Mouse (Mus musculus) midbrain, embryonic 12.5 days (tissue): ENCODE data around the gene Vmn1r139. TPM values are rescaled to one million over a fixed set of nuclear protein-coding genes. Genes with fewer than 3 reads are reported as not detected.
"Not testable (repeated sequence)": the region's sequence is repeated elsewhere in the genome, so short reads cannot be mapped to it uniquely, and the experiment has no call there.

Experiments
- ATAC-seq: fragments of 200-750 bp; cut with Nextera tagmentation; 2 replicates; pipeline ENCODE4 v1.8.0; 2017; ENCODE audit warnings: low read depth, moderate TSS enrichment, moderate library complexity; ENCODE audit not compliant: low FRiP score
- H3K27ac ChIP-seq: fragments of 300-500 bp; sonication (generic); replicated peaks from 2 replicates; pipeline ENCODE4 v1.5.1; 2016; ENCODE audit warnings: mild to moderate bottlenecking
- H3K27me3 ChIP-seq: fragments of 300-500 bp; sonication (generic); 2 replicates; pipeline ENCODE4 v1.6.1; 2016; ENCODE audit warnings: mild to moderate bottlenecking
- H3K36me3 ChIP-seq: fragments of 300-500 bp; sonication (generic); 2 replicates; pipeline ENCODE4 v1.6.1; 2016
- H3K4me1 ChIP-seq: fragments of 300-500 bp; sonication (generic); 2 replicates; pipeline ENCODE4 v1.6.1; 2016
- H3K4me2 ChIP-seq: fragments of 300-500 bp; sonication (generic); replicated peaks from 2 replicates; pipeline ENCODE4 v1.6.1; 2016; ENCODE audit warnings: mild to moderate bottlenecking, moderate library complexity
- H3K4me3 ChIP-seq: fragments of 300-500 bp; sonication (generic); 2 replicates; pipeline ENCODE4 v1.5.1; 2016; ENCODE audit warnings: mild to moderate bottlenecking
- H3K9ac ChIP-seq: fragments of 300-500 bp; sonication (generic); replicated peaks from 2 replicates; pipeline ENCODE4 v1.6.1; 2016; ENCODE audit warnings: mild to moderate bottlenecking, moderate library complexity
- H3K9me3 ChIP-seq: fragments of 300-500 bp; sonication (generic); 2 replicates; pipeline ENCODE4 v1.6.1; 2016; ENCODE audit warnings: mild to moderate bottlenecking
- WGBS: fragments of 180-500 bp; shearing (Covaris S2); methylation state at CpG from one replicate; pipeline ENCODE4 v1.1.7; 2016; 5-methylcytosine and 5-hydroxymethylcytosine counted together
- polyA plus RNA-seq: library from polyadenylated mRNA; unstranded; fragments of >200 nt; fragmentation: Nextera tagmentation; extraction: Ambion mirVana; gene quantifications from 2 replicates; pipeline ENCODE4 v1.2.1, GENCODE M21; 2016

The Vmn1r139 gene
- not detected in 2 replicates for polyA plus RNA-seq

- H3K36me3 ChIP-seq, H3K27ac ChIP-seq, H3K4me3 ChIP-seq, H3K9ac ChIP-seq, H3K4me2 ChIP-seq, H3K4me1 ChIP-seq, ATAC-seq, H3K9me3 ChIP-seq, H3K27me3 ChIP-seq: not testable (repeated sequence)
- WGBS, result no CpG with 5 or more reads among the region's 7 CpGs
Measured at GRCm38 (mm10) chr7:22068757-22069156, at the start of gene Vmn1r139. Vmn1r139 (plus strand) TSS chr7:22069057.

GRCm38 (mm10) chr7:22028797-22029196 is 40.1 kb upstream of the Vmn1r139 start, which contains the start of gene Vmn1r138:
Vmn1r138 (minus strand) TSS chr7:22028897.
- not testable (repeated sequence) for H3K9me3 ChIP-seq, H3K36me3 ChIP-seq, H3K27ac ChIP-seq, H3K27me3 ChIP-seq, H3K4me3 ChIP-seq, H3K9ac ChIP-seq, H3K4me1 ChIP-seq, ATAC-seq, H3K4me2 ChIP-seq
- no CpG with 5 or more reads among the region's 2 CpGs for WGBS

GRCm38 (mm10) chr7:22056205-22056604 is 12.7 kb upstream of the Vmn1r139 start, which contains the start of gene Gm6176:
Gm6176 (minus strand) TSS chr7:22056305.
- H3K36me3 ChIP-seq, H3K4me3 ChIP-seq, H3K27ac ChIP-seq, H3K9me3 ChIP-seq, H3K4me1 ChIP-seq, H3K4me2 ChIP-seq, H3K9ac ChIP-seq, ATAC-seq, H3K27me3 ChIP-seq: not testable (repeated sequence)
- WGBS, result no CpG with 5 or more reads among the region's 1 CpGs

GRCm38 (mm10) chr7:22118145-22118544 is 49.3 kb downstream of the Vmn1r139 start, which contains the start of gene Gm16451:
Gm16451 (minus strand) TSS chr7:22118245.
- not testable (repeated sequence) for ATAC-seq, H3K27me3 ChIP-seq, H3K4me1 ChIP-seq, H3K4me3 ChIP-seq, H3K36me3 ChIP-seq, H3K27ac ChIP-seq, H3K4me2 ChIP-seq, H3K9me3 ChIP-seq, H3K9ac ChIP-seq
- no CpG with 5 or more reads among the region's 2 CpGs for WGBS

- not testable (repeated sequence) for H3K4me2 ChIP-seq, H3K27ac ChIP-seq, H3K36me3 ChIP-seq, ATAC-seq, H3K9me3 ChIP-seq, H3K9ac ChIP-seq, H3K4me3 ChIP-seq, H3K27me3 ChIP-seq, H3K4me1 ChIP-seq
- WGBS, result no CpG with 5 or more reads among the region's 5 CpGs
Measured at GRCm38 (mm10) chr7:22134641-22135040, 65.8 kb downstream of the Vmn1r139 start, which contains the start of gene Gm10666. Gm10666 (minus strand) TSS chr7:22134741.

Other genes starting within 250 kb of the Vmn1r139 start
- gene Vmn1r135, start 236.7 kb upstream of the Vmn1r139 start, polyA plus RNA-seq, result not detected in 2 replicates
- gene Gm5725, start 224.8 kb upstream of the Vmn1r139 start, polyA plus RNA-seq, result not detected in 2 replicates
- not detected in 2 replicates for gene Gm5891, start 147.8 kb upstream of the Vmn1r139 start, polyA plus RNA-seq
- not detected in 2 replicates for gene Vmn1r137, start 74.5 kb upstream of the Vmn1r139 start, polyA plus RNA-seq
- gene Vmn1r138, start 40.2 kb upstream of the Vmn1r139 start, polyA plus RNA-seq, result not detected in 2 replicates
- not detected in 2 replicates for gene Gm6176, start 12.8 kb upstream of the Vmn1r139 start, polyA plus RNA-seq
- not detected in 2 replicates for gene Gm16451, start 49.2 kb downstream of the Vmn1r139 start, polyA plus RNA-seq
- gene Gm10666, start 65.7 kb downstream of the Vmn1r139 start, polyA plus RNA-seq, result not detected in 2 replicates
- gene Vmn1r142, start 95.0 kb downstream of the Vmn1r139 start, polyA plus RNA-seq, result not detected in 2 replicates
- gene Vmn1r143, start 120.3 kb downstream of the Vmn1r139 start, polyA plus RNA-seq, result not detected in 2 replicates
- not detected in 2 replicates for gene Gm8653, start 132.2 kb downstream of the Vmn1r139 start, polyA plus RNA-seq
- not detected in 2 replicates for gene Gm8453, start 160.4 kb downstream of the Vmn1r139 start, polyA plus RNA-seq